Mouse (Mus musculus): ENCODE data around the gene Gnai2.
A peak's percentile ranks its signal among the peaks of the same experiment; 100 is the strongest.

Gnai2 gene

DNA sequence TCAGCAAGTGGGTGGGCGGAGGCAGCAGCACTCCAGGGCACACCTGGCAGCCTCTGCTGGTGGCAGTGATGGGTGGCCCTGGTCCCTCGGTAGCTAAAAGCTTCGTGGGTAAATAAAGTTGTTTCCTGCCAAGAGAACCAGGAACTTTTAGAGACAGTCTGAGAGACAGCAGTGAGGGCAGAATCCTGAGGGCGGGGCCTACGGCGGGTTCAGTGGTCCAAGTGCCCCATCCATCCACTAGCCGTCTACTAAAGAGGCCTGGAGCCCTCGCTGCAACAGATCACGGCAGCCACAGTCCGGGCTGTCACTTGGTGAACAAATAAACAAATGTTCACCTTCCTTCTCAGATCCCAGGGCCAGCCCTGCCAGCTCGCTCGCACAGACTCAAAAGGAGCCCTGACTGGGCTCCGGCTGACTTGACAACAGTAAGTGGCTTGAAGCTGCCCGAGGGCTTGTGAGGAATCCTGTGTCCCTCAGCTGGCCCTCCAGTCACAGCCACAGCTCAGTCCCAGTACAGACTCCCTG lies 5.2 kb downstream of the Gnai2 start:
- DNase-seq, result no peak

DNA sequence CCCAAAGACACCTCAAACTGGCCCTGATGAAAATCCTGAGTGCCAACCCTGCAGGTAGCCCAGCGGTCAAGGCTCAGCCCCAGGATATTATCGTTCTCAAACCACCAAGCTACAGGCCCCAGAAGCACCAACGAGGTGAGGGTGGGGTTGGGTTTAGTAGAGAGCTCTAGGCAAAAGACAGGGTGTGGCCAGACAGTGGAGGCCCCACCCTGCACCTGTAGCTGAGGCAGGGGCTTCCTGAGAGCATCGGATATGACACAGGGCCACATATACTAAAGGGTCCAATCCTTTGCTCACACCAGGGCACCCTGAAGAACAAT lies 5.8 kb downstream of the Gnai2 start:
- DNase-seq, result no peak

DNA sequence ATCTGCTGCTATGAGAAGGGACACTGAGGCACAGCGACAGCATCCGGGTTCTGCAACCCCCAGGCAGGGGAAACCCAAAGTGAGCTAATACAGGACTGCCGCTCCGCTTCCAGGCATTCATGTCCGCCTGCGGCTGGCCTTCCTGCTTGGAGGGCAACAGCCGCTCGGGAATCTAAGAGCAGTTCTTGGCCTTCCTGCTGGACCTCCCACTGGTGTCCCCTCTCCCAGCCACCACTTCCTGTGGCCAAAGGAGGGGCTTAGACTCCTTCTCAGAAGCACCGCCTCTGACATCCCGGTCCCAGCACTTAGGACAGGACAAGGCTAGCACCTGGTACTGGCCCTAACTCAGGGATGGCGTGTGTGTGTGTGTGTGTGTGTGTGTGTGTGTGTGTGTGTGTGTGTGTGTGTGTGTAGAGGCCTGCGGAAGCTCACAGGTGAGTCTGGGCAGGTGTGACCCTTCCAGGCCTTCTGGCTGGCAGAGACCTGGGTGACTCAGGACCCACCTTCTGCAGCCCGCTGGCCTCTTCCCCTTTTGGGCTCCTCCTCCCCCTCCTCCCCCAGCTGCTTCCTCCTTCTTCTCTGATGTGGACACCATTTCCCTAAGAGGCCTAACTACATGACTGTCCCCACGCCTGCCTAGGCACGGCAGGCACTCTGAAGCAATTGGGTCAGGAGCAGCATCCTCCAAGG lies 6.3 kb downstream of the Gnai2 start:
- no peak for DNase-seq

DNA sequence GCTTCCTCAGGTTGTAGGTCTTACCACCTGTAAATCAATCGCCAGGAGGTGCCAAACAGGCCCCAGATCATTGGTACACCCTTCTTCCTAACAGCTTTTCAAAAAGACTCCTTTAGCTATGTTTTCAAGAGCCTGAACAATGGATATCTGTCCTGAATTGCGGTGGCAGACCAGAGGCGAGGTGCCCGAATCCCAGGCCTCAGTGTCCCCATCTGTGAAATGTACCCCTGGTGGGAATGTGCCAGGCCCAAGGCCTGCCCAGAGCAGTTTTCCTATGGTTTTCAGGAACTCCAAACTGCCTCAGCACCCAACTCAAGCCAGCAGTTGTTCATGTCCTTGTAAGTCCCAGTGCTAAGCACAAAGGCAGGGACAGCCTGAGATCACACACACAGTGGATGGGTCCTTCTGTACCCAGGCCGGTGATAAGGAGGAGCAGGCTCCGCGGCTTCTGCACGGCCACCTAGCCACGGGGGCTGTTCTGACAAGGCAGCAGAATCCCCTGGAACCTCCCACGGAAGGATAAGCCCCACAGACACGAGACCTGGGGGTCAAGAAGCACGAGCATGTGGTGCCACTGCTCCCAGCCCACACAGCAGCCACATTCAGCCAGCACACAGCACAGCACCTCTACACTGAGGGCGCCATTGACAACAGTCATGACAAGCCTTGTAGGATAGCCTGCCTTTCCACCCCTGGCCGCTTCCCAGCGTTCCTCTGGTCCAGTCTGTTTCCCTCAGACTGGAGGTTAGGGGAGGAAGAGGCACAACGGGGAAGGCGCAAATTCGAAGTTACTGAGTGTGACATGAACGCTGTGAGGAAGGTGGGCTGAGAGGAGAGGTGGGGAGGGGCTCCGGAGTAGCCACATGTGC lies 7.5 kb downstream of the Gnai2 start:
- no peak for DNase-seq

DNA sequence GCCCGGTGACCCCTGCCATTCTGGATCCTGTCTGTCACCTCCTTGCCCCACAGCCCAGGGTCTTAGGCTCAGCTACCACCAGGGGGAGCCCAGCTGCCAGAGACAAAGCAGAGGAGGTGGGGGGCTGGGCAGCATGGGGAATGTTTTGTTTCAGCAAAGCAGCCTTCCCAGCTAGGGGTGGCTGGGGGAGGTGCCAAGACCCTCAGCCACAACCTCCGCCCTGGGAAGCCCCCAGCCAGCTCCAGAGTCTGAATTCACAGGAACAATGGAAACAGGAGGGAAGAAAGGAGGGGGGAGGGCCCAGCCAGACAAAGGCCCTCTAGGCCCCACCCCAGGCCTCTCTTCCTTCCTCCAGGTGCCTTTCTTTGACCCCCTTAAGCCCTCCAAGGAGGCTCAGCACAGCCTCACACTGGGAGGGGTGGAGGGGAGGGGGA lies 8.3 kb downstream of the Gnai2 start:
- DNase-seq, result peak; percentile 77

DNA sequence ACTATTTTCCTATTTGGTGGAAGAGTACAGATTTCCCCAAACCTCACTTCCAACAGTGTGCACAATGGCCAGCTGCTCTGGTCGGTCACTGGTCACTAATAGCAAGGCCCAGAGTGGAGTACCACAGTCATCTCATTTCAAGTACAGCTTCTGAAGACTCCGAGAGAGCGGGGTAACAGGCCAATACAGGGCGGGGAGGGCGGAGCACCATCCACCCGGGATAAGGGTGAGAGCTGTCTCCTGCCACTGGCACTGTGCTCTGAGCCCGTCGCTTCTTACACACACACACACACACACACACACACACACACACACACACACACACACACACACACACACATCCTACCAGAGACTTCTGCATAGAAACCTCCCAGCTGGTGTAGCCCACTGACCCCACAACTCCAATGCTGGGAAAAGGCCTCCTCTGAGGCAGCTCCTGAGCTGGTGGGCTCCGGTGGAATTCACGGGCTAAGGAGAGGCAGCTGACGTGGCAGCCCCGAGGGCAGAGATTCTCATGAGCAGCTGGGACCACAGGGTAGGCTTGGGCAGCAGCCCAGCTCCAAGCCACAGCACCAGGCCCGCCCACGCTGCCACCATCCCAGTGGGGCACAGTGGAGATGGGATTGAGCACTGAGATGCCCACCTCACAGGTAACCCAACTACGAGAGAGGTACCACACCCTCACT lies 8.9 kb downstream of the Gnai2 start:
- DNase-seq, result no peak

DNA sequence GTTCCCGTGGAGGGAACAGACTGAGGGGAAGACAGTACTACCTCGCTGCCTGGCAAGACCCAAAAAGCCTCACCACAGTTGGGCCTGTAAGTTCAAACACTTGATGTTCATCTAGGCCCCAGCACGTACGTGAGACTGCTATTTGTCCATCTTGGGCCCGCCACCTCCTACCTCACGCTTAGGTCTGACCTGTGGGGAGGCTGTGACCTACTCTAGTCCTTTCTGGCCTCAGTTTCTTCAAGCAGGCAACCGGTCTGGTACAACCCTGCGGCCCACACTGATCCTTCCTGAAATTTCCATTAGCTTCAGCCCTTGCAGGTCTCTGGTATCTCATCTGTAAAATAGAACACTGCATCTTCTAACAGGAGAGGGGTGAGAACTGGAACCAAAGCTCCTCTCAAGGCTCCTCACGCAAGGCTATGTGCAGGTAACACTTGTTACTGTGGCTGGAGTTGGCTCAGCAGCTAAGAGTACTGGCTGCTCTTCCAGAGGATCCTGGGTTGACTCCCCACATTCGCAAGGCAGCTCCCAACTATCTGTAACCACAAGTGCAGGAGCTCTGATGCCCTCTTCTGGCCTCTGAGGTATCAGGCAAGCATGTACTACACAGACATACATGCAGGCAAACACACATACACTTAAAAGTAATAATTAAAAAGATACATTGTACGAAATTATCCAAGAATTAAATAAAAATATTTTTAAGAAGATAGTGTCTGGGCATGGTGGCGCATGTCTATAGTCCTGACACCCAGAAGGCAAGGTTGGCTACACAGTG lies 9.6 kb downstream of the Gnai2 start:
- no peak for DNase-seq

DNA sequence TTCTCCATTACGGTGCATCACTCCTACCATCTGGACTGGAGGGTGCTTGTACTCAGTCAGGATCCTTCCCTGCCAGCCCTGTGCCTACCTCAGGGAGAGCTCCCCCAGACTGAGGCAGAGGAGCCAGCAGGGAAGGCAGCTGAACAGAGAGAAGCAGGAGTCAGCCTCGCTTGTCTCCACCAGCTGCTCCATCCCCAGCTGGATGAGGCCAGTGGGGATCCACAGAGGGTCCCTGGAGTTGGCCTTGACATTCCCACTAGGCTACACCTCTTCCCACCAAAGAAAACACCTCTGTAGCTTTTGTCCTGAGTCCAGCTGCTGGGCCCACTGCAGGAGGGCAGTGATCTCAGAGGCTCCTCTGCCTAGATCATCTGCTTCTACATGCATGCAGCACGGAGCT lies 10.2 kb downstream of the Gnai2 start:
- no peak for DNase-seq

DNA sequence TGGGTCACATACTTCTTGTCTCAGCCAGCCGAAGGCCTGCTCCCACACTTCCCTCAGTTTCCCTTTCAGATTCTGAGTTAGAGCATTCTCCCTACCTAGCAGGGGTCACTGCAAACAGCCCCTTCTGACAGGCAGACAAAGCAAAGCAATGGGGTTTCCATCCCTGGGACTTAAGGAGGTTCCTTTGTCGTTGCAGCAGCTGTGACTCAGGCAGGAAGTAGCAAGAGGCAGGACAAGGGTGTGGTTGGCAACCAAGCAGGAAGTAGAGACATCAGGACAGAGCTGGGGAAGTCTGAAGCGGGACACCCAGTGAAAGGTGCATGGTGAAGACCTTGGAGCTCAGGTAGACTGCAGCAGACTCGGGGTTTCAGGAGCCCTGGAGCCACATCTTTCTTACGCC lies 10.6 kb downstream of the Gnai2 start:
- no peak for DNase-seq

DNA sequence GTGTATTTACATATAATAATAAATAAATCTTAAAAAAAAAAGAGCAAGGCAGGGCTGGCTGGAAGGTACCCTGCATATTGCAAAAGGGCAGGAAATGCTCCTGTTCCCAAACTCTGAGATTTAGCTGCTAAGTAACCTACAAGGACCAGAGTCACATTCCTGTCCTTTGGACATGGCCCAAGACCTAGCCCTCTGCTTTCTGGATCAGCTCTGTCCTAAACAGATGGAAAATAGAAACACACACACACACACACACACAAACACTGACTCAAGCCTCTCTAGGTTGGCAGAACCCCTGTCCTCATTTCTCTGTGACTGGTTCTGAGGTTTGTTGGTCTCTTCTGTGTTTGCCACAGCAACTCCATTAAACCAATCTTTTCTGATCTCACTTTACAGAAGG lies 14.2 kb downstream of the Gnai2 start:
- DNase-seq, result no peak

DNA sequence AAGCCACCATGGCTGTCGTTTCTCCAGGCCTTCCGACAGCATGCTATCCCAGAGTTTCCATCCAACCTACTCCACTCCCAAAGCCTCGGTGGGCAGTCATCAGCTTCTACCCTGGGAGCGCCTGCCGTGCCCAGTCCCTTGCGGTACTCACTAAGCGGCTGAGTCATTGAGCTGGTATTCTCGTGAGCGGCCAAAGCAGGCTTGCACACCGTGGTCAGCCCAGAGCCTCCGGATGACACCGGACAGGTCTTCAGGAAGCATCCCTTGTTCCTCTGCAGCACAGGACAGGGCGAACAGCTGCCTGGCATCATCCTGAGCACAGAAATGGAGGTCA lies 15.7 kb downstream of the Gnai2 start:
- no peak for DNase-seq

DNA sequence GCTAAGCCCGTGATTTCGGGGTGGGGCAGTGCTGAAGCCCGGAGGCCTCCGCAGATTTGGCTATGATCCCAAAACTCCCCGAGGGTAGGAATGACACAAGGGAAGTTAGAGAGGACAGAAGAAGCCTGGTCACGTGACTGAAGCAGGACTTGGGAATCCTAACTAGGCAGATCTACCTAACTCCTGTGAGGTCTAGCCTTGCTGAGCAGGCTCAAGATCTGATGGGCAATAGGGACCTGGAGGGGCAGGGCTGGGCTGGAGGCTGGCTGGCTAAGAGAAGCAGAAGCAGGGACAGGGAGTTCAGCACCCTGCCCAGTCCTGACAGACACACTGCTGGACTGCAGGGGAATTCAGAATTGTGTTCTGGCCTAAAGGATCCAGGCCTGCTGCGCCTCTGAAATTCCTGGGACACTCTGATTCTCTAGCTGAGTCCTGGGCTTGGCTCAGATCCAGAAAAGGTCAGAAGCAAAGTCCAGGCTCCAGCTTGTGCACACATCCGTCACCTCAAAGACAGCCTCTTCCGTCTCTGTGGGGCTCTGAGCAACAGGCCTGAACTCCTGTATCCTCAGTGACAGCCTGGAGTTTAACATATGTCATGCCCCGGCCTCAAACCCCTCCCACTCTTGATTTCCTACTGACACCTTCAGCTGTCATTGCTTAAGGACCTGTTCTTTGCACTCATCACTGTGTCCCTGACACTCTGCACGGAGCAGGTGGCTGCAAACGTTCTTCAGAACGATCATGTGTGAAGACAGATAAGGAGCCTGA lies 16.2 kb downstream of the Gnai2 start:
- DNase-seq, result no peak

DNA sequence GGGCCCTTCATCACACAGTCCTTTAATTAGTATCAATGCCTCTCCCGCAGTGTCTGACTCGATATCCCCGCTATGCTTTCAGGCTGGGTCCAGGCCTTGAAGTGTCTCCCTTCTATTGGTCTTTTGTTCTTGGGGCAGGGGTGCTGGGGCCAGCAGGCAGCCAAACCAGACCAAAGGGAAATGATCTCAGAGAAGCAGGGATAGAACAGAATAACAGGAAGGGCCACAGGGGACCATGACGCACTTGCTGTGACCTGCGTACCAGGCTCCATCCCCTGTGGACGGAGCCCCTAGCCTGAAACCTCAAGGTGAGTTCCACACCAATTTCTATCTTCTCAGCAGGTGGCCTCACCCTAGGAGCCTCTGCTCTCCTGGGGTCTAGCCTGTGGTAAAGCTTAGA lies 17.1 kb downstream of the Gnai2 start:
- DNase-seq, result no peak

DNA sequence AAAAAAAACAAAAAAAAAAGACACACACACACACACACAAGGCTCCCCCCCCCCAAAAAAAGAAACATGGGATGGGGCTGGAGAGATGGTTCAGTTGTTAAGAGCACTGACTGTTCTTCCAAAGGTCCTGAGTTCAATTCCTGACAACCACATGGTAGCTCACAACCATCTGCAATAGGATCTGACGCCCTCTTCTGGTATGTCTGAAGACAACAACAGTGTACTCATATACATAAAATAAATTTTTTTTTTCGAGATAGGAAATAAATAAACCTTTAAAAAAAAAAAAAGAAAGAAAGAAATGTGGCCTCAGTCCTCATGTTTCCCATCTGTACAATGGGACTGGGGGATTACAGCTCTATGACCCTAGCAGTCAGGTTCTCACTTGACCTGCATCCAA lies 17.7 kb downstream of the Gnai2 start:
- no peak for DNase-seq

DNA sequence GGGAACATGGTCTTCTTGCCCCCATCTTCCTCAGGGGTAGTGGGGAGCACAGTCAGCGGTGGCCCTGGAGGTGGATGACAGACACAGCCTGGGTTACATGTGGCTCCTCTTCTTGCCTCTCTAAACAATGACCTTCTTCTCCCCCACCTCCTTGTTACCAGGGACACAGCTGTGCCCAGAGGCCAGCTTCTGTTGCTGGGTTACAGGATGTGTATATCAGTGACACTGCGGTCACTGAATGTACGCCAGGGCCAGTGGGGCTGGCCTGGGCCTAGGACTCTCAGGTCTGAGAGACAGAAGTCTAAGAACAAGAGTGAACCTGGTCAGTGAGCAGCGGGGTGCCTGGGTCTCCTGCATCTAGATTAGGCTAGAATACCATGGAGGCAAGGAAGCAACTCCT lies 20.1 kb downstream of the Gnai2 start:
- DNase-seq, result no peak

DNA sequence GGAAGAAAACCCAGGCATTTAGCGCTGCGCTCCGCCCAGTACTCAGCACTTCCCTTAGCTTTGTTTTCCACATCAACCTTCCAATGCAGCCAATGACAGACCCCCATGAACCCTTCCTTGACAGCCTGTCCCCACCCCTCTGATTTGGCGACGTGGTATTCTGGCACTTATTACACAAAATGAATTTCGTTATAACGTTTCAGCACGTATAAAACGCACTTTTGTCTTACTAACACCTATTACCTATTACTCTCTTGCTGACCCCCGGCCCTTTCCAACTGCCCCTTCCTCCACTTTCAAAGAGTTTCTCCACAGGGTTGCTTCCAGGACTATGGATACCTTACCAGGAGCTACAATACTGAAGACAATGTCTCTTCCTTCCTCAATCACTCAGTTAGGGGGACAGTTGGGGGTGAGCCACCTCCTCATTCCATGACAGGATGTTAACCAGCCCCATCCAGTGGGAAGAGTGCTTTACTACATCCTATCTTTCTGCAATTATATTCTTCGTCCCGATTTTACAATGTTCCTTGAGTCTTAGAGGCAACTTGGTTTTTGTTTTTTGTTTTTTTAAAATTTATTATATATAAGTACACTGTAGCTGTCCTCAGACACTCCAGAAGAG lies 22.1 kb downstream of the Gnai2 start:
- DNase-seq, result no peak

DNA sequence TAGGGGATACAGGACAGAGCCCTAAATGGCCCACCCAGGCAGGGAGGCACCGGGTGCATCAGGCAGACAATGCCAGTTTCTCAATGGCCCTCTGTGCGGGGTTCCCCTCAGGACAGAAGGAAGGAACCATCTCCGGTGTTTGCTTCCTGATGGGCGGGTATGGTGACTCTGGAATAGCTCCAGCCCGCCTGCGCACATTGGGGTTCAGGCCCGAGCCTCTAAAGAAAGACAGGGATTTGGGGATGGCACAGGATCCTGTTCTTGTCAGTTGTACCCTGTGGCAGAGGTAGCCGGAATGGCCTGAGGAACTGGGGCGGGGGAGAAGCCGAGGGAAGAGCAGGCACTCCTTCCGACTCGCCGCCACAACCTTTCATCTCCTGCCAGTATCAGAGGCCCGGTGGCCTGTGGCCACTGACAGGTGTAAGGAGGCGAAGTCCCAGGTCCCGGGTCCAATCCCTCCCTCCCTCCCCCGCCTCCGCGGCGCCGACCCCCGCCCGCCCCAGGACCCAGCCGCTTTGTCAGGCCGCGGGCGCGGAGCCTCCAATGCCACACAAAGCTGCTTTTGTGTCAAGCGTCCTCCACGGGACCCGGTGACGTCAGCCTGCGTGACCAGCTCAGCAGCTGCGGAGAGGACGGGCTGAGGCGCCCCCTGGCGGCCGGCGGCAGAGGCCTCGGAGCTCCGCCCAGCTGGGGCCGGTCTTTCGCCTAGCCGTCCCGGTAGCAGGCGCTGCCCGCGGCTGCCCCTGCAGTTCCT lies 22.8 kb downstream of the Gnai2 start:
- peak; percentile 99 for DNase-seq

DNA sequence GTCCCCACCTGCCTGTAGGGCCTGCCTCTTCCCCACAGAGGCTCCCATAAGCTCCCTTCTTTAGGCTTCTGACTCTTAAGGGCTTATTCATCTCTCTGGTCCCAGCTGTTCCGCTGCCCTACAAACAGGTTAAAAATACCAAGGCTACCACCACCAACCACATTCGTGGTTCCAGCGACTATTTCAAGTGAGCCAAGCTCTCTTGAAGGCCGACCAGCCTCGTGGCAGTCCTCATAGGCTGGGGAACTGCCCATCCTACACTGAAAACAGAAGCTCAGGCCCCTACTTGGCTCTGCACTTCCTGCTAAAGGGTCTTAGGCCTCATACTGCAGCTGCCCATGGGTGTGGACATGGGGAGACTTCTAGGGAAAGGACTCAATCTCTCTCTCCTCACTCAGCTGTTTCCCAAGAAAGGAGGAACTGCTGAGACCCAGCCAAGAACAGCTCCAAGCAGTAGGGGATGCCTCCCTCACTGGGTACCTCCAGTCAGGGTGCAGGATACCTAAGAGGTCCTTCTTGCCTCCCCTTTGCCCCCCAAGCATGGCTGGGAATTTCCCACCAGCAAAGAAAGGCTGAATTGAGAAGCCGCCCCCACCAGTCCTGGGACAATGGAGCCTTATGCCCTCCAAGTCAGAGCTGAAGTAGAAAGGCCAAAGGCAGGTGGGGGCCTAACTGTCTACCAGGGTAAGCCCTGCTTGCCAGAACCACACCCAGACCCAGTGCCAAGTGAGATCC lies 23.5 kb downstream of the Gnai2 start:
- no peak for DNase-seq

DNA sequence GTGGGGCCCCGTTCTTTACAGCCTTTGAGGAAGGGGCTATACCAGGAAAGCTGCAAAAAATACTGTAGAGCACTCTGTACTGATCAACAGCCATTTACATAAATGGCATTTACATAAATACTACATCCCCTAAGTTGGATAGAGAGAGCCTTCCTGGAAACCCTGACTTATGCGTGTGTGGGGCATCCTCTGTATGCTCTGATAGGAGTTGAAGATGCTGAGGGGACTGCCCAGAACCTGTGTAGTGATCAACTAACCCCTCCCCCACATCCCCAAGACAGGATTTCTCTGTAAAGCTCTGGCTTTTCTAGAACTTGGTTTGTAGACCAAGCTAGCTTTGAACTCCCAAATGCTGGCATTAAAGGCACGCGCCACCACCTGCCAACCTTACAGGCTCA lies 25.7 kb downstream of the Gnai2 start:
- no peak for DNase-seq

DNA sequence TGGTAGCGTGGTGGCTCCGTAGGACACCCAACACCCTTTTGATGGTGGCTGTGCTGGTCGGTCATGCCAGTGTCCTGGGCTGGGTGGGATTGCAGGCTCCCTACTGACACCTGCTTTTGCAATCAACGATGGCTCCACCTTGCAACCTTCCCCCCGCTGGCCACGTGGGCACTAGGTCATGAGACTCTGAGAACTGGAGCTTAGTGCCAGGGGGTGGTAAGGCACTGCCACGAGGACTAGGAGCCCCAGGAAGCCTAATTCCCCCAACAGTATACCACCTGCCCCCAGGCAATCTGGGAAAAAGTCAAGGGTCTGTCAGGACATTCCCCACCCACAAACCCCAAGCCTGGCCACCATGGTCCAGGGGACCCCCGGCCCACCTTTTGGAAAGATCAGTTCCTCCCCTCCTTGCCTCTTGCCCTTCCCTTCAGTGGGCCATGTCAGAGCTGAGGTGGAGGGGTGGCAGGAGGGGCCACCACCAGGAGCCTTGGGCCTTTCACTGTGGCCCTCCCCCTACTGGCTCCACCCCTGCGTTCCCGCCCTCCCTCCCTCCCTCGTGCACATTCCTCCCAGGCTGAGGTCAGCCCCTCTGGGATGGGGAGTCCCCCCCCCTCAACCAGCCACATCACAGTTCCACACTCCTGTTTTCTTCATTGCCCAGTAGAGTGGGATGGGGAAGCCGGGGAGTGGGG lies 26.3 kb downstream of the Gnai2 start, which contains the start of gene Sema3b:
Gene Sema3b (minus strand): TSS at position 489 of the 692 bp plus-strand sequence.
- no peak for DNase-seq

Measured in right cerebral cortex, adult 18-20 months (tissue).